Mouse (Mus musculus) adrenal gland, postnatal 10 days (tissue): ENCODE measurements at regions not wholly inside any gene's neighbourhood (a gene's known extent, or its start where the extent isn't known, plus 50 kb on each side); places are given as distances from the start of the nearest gene placed in this dataset.
"Not testable (repeated sequence)": the region's sequence is repeated elsewhere in the genome, so short reads cannot be mapped to it uniquely, and the experiment has no call there.

ENCODE experiments used
- DNase-seq: peaks from one replicate; pipeline ENCODE4 v3.0.0; 2021; ENCODE audit warnings: mixed read lengths

DNA sequence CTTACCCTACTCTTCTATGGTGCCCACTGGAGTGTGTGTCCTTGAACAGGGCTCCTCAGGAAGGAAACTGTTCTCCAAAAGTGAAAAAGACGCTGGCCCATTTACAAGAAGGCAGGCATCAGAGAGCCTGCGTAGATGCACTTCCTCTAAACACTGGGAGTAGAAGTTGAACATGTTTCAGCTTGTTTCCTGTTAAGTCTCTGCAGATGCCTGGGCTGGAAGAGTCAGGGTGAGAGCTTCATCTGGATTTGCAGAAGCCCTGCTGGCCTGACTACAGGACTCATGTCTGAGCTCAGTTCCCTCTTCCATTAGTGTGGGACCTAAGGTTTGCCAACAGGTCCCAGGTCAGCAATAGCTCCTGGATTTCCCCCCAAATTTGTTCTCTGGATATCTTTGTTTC, 54.7 kb upstream of the Nlrp1b start:
- DNase-seq = no peak

GRCm38 (mm10) chr11:71288243-71288642, 57.7 kb upstream of the Nlrp1b start:
- DNase-seq = not testable (repeated sequence)

DNA sequence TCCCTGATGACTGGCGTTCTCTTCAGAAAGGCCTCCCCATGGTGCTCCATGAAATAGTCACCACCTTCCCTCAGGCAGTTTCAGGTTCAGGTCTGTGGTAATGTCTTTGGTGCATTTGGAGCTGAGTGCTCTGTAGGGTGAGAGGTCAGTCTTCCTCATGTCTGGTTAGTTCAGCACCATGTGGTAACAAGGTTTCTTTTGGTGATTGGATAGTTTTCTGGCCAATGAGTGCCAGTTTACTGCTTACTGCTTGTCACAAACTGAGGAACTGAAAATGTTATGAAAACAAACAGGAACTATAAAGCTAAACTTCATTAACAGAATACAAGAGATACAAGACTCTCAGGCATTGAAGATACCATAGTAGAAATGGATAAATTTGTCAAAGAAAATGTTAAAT, 59.0 kb upstream of the Nlrp1b start:
- DNase-seq = no peak

DNA sequence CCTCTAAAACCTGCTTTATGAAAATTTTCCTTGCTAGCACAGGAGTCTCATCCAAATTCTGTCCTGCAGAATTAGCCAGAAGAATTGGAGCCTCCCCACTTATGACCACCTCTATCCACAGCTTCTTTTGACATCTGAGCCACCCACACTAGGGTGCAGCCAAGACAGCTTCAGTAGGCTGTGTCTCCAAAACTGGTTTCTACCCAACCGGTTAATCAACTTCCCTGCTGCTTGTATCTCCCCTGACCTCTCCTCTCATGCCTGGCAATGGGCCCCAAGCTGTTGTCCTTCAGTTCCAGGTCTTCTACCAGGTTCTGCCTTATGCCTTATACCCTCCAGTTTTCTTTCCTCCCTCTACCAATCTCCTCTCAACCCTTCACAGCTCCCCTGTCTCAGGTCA, 68.9 kb upstream of the Nlrp1b start:
- DNase-seq = no peak

DNA sequence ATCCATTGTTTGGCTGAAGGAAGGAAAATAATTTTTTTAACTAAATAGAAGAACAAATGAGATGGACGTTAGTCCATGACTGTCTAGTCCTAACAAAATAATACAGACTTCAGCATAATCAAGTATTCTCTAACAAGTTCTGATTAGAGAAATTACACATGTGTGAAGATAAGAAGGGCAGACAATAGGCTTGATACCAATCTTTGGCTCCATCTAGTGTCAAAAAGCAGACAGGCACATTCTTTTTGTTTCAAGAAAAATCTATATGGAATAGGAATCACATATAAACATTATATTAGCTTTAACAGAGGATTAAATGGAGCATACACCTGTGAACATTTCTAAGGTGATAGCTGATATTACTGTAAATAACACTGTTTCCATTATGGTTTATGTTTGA, 92.9 kb upstream of the Nlrp1b start:
- DNase-seq = no peak

- no peak for DNase-seq
These were observed 106.9 kb upstream of the Nlrp1b start for GRCm38 (mm10) chr11:71337428-71337827.

- DNase-seq = peak; percentile 58
These were observed 115.5 kb upstream of the Nlrp1b start for GRCm38 (mm10) chr11:71346024-71346423.

GRCm38 (mm10) chr11:71357089-71357488, 126.6 kb upstream of the Nlrp1b start:
- no peak for DNase-seq

- no peak for DNase-seq
These were observed 130.3 kb upstream of the Nlrp1b start for GRCm38 (mm10) chr11:71360856-71361255.

DNA sequence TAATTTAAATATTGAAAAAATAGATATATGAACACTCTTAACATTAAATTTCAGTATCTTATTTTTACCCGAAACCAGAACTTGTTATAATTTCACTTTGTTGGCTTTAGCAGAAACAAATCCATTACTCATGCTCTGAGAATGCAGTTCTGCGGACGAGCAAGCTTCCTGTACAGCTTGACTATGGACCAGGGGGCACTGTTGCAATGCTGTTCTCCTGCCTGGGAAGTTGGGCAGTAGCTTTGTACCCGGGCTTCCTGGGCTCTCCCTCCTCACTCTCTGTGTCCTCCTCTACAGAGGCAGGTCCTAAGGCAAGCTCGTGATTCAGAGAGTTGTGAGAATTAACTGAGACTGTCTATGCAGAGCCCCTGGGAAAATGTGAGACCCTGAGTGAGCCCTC, 141.3 kb upstream of the Nlrp1b start:
- peak; percentile 31 for DNase-seq

DNA sequence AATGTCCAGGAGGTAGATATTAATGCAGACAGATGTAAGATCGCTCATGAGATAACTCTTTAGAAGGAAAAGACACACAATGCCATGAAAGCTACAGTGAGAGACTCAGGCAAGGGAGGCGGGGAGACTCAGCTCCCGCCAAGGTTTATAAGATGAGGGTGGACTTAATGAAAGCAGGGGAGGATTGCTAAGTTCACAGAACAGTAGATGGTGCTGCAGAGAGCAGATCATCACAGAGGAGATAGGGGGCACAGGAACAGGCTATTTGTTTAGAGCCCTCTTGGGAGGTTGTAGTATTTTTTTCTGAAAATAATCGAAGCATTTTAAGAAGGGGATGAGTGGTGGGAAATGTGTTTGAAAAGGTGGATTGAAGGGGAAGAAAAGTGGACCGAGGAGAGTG, 144.6 kb upstream of the Nlrp1b start:
- DNase-seq = no peak

DNA sequence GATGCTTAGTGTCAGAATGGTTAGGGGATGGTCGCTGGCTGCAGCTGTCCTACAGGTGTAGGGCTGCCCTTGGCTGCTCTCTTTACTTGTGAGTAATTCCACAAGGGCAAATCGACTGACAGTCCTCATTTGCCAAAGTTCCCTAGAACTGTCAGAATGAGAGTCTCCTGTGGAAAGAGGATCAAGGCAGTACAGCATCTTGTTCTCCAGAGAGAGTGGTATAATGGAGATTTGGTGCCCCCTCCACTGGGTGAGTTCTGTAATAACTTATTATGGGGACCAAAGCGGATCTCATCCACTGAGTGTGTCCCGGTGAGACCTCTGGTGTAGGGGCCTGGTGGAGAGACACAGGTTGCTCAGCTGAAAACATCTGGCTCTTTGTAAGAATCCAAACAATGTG, 157.9 kb upstream of the Nlrp1b start:
- no peak for DNase-seq

GRCm38 (mm10) chr11:71389659-71390058, 159.1 kb upstream of the Nlrp1b start:
- peak; percentile 69 for DNase-seq

DNA sequence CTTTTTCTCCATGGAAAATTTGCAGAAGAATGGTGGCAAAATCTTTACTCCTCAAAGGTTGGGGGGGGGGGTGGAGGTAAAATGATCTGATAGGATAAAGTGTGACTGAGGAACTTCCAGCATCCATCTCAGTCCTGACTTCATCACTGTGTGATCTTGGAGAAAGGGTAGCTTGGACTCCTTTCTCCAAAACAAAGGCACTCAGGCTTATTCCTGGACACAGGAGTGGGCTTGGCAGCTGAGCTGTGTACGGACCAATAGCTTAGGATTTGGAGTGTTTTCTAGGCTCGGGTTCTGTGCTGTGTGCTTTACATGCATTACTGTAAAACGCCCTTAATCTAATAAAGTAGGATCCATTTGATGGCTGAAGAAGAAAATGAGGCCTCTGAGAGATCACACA, 159.6 kb upstream of the Nlrp1b start:
- no peak for DNase-seq

- DNase-seq = no peak
These were observed 160.1 kb upstream of the Nlrp1b start for GRCm38 (mm10) chr11:71390616-71391015.

DNA sequence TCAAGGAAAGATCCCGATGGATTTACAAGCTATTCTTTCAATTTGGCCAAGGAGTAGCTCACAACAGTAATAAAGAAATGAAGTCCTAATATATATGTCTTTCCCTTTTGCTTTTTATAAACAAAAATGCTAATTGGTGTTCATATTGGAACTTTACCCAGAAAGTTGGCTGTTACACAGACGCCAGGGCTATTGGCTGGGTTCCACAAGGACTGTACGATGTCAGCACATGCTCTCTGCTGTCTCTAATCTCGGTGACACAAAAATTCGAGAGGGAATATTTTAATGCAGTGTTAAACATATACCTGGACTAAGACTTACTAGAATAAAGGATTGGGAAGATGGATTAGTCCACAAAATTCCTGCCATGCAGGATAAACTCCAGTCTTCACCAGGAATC, 162.9 kb upstream of the Nlrp1b start:
- DNase-seq = no peak

DNA sequence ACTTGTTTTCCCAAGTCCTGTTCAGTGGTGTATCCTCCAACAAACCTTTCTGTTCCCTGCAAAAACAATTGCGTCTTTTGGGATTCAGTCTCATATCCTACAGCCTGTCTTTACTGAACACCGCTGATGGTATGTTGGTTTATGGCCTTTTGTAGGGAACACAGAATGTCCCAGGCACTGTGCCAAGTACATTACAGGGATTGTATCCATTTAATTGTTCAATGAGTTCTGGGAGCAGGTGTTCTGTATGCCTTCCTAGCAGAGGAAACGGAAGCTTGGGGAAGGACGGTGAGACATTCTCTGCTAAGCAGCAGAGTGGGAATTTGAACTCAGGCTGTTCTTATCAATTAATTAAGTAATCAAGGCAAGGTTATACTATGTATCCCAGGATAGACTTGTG, 164.5 kb upstream of the Nlrp1b start:
- DNase-seq = no peak

- no peak for DNase-seq
These were observed 165.1 kb upstream of the Nlrp1b start for GRCm38 (mm10) chr11:71395631-71396030.

DNA sequence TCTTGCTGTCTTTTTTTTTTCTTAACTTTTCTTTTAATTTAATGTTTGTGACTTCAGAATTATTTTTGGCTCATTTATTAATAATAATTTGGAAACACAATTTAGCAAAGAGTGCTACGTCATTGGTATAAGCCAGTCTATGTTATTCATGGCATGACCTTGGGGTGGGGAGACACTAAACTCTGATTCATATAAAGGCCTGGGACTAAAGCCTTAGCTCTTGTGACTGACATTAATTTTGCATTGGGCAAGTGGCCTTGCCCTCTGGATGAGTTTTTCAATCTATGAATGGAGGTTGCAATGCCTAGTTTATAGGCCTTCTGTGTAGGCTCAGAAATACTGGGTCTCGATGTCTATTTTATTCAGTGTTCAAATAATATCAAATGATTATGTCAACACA, 169.8 kb upstream of the Nlrp1b start:
- no peak for DNase-seq

DNA sequence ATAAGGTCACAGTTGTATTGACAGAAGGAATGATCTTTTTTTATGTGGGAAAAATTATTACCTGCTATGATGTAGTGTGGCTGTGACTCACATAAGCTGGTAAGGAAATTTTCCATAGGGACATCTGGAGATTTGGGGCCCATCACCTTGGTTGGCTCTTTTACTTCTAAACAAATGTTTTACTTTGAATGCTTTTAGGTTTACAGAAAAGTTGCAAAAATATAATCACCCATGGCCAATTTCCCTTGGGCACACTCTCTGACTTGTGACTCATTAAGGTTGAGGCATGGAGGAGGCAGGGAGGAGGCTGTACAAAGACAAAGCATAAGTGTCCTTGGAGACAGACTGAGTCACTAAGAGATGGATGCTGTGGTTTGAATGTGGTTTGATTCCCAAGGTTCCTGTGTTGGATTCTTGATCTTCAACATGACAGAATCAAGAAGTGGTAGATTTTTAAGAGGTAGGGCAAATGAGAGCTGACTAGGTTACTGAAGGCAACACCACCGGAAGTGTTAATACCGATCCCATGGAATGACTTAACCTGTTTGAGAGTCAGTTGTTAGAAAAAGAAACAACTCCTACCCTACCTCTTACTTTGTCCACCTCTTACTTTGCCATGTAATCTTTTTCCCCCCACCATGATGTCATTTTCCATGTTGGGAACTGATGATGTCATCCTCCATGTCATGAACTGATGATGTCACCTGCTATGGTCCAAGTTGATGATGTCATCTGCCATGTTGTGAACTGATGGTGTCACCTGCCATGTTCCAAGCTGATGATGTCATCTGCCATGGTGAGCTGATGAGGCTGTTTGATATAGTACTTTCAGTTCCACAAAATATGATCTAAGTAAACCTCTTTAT, 171.1 kb upstream of the Nlrp1b start:
- peak; percentile 35 for DNase-seq

DNA sequence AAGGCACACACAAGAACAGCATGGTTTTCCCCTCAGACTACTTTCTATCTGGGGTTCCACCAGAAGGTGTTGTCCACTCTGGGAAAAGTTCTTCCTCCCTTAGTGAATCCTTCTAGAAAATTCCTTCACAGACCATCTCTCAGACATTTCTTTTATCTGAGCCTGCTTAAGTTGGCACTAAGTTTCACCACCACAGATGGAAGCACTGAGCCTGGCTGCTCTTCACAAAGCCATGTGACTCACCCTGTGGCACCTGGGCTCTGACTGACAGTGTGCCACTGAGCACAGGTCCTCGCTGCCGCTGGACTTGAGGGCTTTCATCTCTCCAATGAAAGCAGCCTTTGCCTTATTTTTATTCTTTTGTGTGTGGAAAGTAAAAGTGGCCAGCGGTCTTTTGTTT, 173.8 kb upstream of the Nlrp1b start:
- DNase-seq = no peak

DNA sequence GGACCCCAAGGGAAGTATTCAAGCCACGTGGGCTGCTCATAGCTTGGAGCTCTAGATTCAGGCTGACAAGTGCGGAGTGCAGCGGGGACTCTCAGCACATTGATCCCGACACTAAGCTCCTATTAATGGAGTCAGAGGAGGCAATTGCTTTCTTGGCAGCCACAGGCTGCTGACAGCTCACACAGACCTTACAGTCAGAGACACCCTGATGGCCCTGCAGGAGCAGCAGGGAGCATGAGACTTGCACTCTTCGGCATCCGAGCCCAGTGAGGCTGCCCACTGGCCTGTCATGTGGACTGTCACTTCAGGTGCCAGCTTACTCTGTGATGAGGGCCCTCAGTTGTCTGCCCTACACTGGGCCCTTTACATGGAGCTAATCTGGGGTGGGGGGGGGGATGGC, 176.5 kb upstream of the Nlrp1b start:
- no peak for DNase-seq

DNA sequence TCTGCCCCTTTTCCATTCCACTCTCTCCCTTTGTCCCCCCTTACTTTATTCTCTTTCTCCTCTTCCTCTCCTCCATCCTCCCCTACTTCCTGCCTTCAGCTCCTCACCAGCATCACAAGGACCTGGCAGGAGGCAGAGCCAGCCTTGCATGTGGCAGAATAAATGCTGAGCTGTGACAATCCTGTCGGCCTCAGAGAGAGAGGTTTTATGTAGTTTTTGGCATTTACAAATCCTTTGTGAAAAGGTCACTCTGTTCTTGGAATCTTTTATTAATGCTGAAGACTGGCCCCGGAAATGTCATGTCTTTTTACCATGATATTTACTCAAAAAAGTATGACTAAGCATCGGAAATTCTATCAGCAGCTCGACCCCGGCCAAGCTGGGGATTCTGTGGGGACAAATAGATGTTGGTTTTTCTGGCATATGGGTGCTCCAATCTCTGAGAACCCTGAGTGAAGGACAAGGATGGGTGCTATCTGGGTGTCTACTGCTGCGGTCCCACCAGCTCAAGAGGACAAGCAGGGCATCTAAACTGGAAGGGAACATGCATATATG, 178.8 kb upstream of the Nlrp1b start:
- DNase-seq = peak; percentile 45

DNA sequence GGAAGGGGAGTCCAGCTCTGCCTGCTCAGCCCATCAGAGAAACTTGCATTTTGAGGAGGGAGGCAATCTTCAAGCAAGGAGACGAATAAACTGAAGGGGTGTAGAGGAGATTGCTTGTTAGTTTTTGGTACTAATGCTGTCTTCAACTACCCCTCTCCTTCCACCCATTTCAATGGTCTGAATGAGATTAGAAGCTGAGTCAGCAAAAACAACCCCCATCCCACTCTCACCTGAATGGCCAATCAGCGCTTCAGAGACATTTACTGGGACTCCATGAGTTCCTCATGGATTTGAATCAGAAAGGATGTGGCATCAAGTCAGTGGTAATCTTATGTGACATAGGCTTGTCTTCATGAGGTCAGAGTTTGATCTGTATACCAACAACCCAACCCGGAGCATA, 180.0 kb upstream of the Nlrp1b start:
- DNase-seq = no peak
